Mouse (Mus musculus) limb, embryonic 15.5 days (tissue): ENCODE results near the gene Fbxl21. TPM values are rescaled to one million over a fixed set of nuclear protein-coding genes. Genes with fewer than 3 reads are reported as not detected.

ENCODE experiments used
- ATAC-seq: fragments of 200-750 bp; cut with Nextera tagmentation; 2 replicates; pipeline ENCODE4 v1.8.0; 2017; ENCODE audit warnings: low read depth, moderate TSS enrichment; ENCODE audit not compliant: insufficient number of reproducible peaks, low FRiP score, low TSS enrichment
- H3K27ac ChIP-seq: fragments of 300-500 bp; sonication (generic); 2 replicates; pipeline ENCODE4 v1.5.1; 2015; ENCODE audit warnings: moderate library complexity, mild to moderate bottlenecking, inconsistent platforms
- H3K27me3 ChIP-seq: fragments of 300-500 bp; sonication (generic); 2 replicates; pipeline ENCODE4 v1.6.1; 2015; ENCODE audit warnings: inconsistent platforms
- H3K36me3 ChIP-seq: fragments of 300-500 bp; sonication (generic); 2 replicates; pipeline ENCODE4 v1.6.1; 2015; ENCODE audit warnings: inconsistent platforms
- H3K4me1 ChIP-seq: fragments of 300-500 bp; sonication (generic); 2 replicates; pipeline ENCODE4 v1.6.1; 2015; ENCODE audit warnings: inconsistent platforms
- H3K4me2 ChIP-seq: fragments of 300-500 bp; sonication (generic); 2 replicates; pipeline ENCODE4 v1.6.1; 2015; ENCODE audit warnings: mild to moderate bottlenecking, inconsistent platforms
- H3K4me3 ChIP-seq: fragments of 300-500 bp; sonication (generic); 2 replicates; pipeline ENCODE4 v1.5.1; 2015; ENCODE audit warnings: mild to moderate bottlenecking, inconsistent platforms
- H3K9ac ChIP-seq: fragments of 300-500 bp; sonication (generic); 2 replicates; pipeline ENCODE4 v1.6.1; 2015; ENCODE audit warnings: inconsistent platforms
- H3K9me3 ChIP-seq: fragments of 300-500 bp; sonication (generic); 2 replicates; pipeline ENCODE4 v1.6.1; 2016; ENCODE audit warnings: inconsistent platforms
- WGBS: fragments of 180-500 bp; shearing (Covaris S2); methylation state at CpG from one replicate; pipeline ENCODE4 v1.1.7; 2015; 5-methylcytosine and 5-hydroxymethylcytosine counted together
- polyA plus RNA-seq: library from polyadenylated mRNA; unstranded; fragments of >200 nt; fragmentation: Nextera tagmentation; extraction: Ambion mirVana; gene quantifications from 2 replicates; pipeline ENCODE4 v1.2.1, GENCODE M21; 2015

Gene Fbxl21
- polyA plus RNA-seq, 1 experiment from 2014 or later: 1.7 TPM

DNA sequence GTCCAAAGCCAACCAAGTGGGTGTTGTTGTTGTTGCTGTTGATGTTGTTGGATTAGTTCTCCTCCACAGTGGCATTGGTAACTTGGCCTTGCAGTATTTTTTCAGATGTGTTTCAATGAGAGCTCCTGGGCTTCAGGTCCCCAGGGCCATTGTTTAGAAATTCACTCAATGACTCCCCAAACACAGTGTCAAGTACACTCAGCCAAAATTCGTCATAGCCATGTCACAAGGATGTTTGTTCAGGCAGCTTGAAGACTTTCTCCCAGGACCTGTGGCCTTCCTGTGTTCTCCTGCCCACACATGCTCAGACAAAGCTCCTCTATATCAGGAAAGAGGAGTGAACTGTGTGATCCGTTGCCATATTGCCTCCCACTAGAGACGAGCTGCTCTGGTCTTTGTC lies 63.8 kb downstream of the Fbxl21 start:
- WGBS: 63% methylated on average over 3 of the region's 3 CpGs
- ATAC-seq: no peak
- no peaks in the 10 kb centered on the region for H3K9me3 ChIP-seq
- H3K4me2 ChIP-seq: no peak overlapping the region
- H3K27ac ChIP-seq: no peak overlapping the region
- no peak overlapping the region for H3K9ac ChIP-seq
- H3K4me1 ChIP-seq: peaks cover 27% of the 10 kb centered on the region
- H3K4me3 ChIP-seq: no peak overlapping the region
- no peaks in the 10 kb centered on the region for H3K27me3 ChIP-seq
- no peaks in the 10 kb centered on the region for H3K36me3 ChIP-seq

Other genes starting within 250 kb of the Fbxl21 start
- gene Cxcl14, start 225.9 kb upstream of the Fbxl21 start, polyA plus RNA-seq: 624 and 644 TPM in 2 replicates
- 0.10 and 0.19 TPM in 2 replicates for gene Gm3045, start 95.9 kb upstream of the Fbxl21 start, polyA plus RNA-seq
- 2.1 and 2.4 TPM in 2 replicates for gene Slc25a48, start 84.1 kb upstream of the Fbxl21 start, polyA plus RNA-seq
- not detected in 2 replicates for gene Il9, start 40.2 kb upstream of the Fbxl21 start, polyA plus RNA-seq
- not detected in 2 replicates for gene Lect2, start 26.0 kb downstream of the Fbxl21 start, polyA plus RNA-seq
- gene Tgfbi, start 87.1 kb downstream of the Fbxl21 start, polyA plus RNA-seq: 105 and 121 TPM in 2 replicates
- 27.3 and 30.4 TPM in 2 replicates for gene Smad5, start 180.5 kb downstream of the Fbxl21 start, polyA plus RNA-seq
- 0.62 and 0.79 TPM in 2 replicates for gene Gm45623, start 231.4 kb downstream of the Fbxl21 start, polyA plus RNA-seq